Mouse (Mus musculus): ENCODE measurements around the gene Rhox3e. TPM values are rescaled to one million over a fixed set of nuclear protein-coding genes. Genes with fewer than 3 reads are reported as not detected.
"Not testable (repeated sequence)": the region's sequence is repeated elsewhere in the genome, so short reads cannot be mapped to it uniquely, and the experiment has no call there.

The Rhox3e gene
- not detected in 2 replicates for polyA plus RNA-seq (2015; fragmentation: Nextera tagmentation; extraction: Ambion mirVana)

GRCm38 (mm10) chrX:37541719-37542118 lies at the start of gene Rhox3e:
TSS of gene Rhox3e (plus strand) at chrX:37542019.
- 60% methylated on average over 1 of the region's 4 CpGs for WGBS
- not testable (repeated sequence) for ATAC-seq (ENCODE audit: borderline replicate concordance, extremely low read depth, low FRiP score, low TSS enrichment); H3K27ac ChIP-seq

DNA sequence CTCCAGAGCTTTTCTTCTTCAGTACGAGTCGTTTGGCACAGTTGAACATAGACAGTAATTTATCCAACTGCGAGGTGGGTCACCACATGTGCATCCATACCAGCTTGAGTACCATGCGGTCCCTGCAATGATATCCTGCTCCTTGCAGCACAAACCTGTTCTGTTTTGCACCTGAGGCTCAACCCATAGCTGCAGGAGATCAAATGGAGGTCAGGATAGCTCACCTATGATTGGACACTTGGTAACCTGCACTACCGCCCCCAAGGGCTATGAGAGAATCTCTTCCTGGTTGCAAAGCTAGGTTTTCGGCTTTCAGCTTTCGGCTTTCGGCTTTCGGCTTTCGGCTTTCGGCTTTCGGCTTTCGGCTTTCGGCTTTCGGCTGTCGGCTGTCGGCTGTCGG lies 27.8 kb upstream of the Rhox3e start, which contains the start of gene Rhox4d:
Rhox4d (plus strand) TSS at position 301 of the 400 bp plus-strand sequence.
- WGBS = 90% methylated on average over 11 of the region's 18 CpGs
- not testable (repeated sequence) for H3K9me3 ChIP-seq; H3K4me2 ChIP-seq; H3K9ac ChIP-seq; H3K36me3 ChIP-seq; H3K4me3 ChIP-seq; ATAC-seq (ENCODE audit: borderline replicate concordance, extremely low read depth, low FRiP score, low TSS enrichment); H3K4me1 ChIP-seq; H3K27ac ChIP-seq; H3K27me3 ChIP-seq

More at GRCm38 (mm10) chrX:37541719-37542118, at the start of gene Rhox3e:
- not testable (repeated sequence) for H3K9ac ChIP-seq, H3K36me3 ChIP-seq, H3K4me3 ChIP-seq, H3K4me1 ChIP-seq, H3K9me3 ChIP-seq, H3K27me3 ChIP-seq, H3K4me2 ChIP-seq

DNA sequence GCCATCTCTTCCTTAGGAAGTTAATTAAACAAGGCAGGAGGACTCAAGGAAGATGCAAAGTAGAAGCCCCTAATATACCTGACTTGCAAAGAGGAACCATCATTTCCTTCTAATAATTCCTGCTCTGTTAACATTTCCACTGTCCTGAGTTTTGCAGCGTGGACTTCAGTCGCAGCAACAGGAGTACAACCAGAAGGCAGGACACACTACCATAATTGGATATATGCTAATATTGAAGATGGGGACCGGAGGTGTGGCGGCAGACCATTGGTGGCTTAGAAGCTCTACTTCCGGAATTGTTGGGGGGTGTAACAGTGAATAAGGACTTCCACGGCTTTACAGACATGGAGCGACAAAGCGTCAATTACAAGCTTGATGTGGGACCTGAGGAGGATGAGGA lies 11.7 kb upstream of the Rhox3e start, which contains the start of gene Rhox2e:
Rhox2e (plus strand) TSS at position 301 of the 400 bp plus-strand sequence.
- ATAC-seq (ENCODE audit: borderline replicate concordance, extremely low read depth, low FRiP score, low TSS enrichment); H3K27me3 ChIP-seq; H3K9me3 ChIP-seq; H3K36me3 ChIP-seq; H3K4me1 ChIP-seq; H3K9ac ChIP-seq; H3K27ac ChIP-seq; H3K4me3 ChIP-seq; H3K4me2 ChIP-seq: not testable (repeated sequence)
- WGBS = 83% methylated on average over 2 of the region's 8 CpGs

- H3K27ac ChIP-seq; H3K36me3 ChIP-seq; H3K4me1 ChIP-seq; H3K9ac ChIP-seq; H3K9me3 ChIP-seq; H3K27me3 ChIP-seq; H3K4me3 ChIP-seq; ATAC-seq (ENCODE audit: borderline replicate concordance, extremely low read depth, low FRiP score, low TSS enrichment); H3K4me2 ChIP-seq: not testable (repeated sequence)
- WGBS = 99% methylated on average over 10 of the region's 18 CpGs
Measured at GRCm38 (mm10) chrX:37557112-37557511, 15.3 kb downstream of the Rhox3e start, which contains the start of gene Rhox4e. TSS of gene Rhox4e (plus strand) at chrX:37557412.

DNA sequence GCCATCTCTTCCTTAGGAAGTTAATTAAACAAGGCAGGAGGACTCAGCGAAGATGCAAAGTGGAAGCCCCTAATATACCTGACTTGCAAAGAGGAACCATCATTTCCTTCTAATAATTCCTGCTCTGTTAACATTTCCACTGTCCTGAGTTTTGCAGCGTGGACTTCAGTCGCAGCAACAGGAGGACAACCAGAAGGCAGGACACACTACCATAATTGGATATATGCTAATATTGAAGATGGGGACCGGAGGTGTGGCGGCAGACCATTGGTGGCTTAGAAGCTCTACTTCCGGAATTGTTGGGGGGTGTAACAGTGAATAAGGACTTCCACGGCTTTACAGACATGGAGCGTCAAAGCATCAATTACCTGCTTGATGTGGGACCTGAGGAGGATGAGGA lies 29.3 kb downstream of the Rhox3e start, which contains the start of gene Rhox2f:
Rhox2f (plus strand) TSS at position 301 of the 400 bp plus-strand sequence.
- not testable (repeated sequence) for ATAC-seq (ENCODE audit: borderline replicate concordance, extremely low read depth, low FRiP score, low TSS enrichment); H3K4me3 ChIP-seq; H3K36me3 ChIP-seq; H3K27ac ChIP-seq; H3K4me2 ChIP-seq; H3K9ac ChIP-seq; H3K9me3 ChIP-seq; H3K27me3 ChIP-seq; H3K4me1 ChIP-seq
- WGBS = 89% methylated on average over 8 of the region's 8 CpGs

GRCm38 (mm10) chrX:37572638-37573037 lies 30.8 kb downstream of the Rhox3e start:
- not testable (repeated sequence) for H3K9me3 ChIP-seq; H3K9ac ChIP-seq; H3K27me3 ChIP-seq; H3K4me1 ChIP-seq; H3K4me2 ChIP-seq; H3K4me3 ChIP-seq; ATAC-seq (ENCODE audit: borderline replicate concordance, extremely low read depth, low FRiP score, low TSS enrichment); H3K36me3 ChIP-seq; H3K27ac ChIP-seq
- WGBS = 37% methylated on average over 2 of the region's 2 CpGs

GRCm38 (mm10) chrX:37580692-37581091 lies 38.9 kb downstream of the Rhox3e start, which contains the start of gene Rhox3f:
TSS of gene Rhox3f (plus strand) at chrX:37580992.
- H3K27me3 ChIP-seq; H3K36me3 ChIP-seq; H3K27ac ChIP-seq; H3K9ac ChIP-seq; H3K9me3 ChIP-seq; H3K4me2 ChIP-seq; H3K4me1 ChIP-seq; H3K4me3 ChIP-seq; ATAC-seq (ENCODE audit: borderline replicate concordance, extremely low read depth, low FRiP score, low TSS enrichment): not testable (repeated sequence)

Other genes with a start within 250 kb of the Rhox3e start
- gene Rhox3a2, start 162.0 kb upstream of the Rhox3e start, polyA plus RNA-seq (2015; fragmentation: Nextera tagmentation; extraction: Ambion mirVana) = not detected in 2 replicates
- 0.49 TPM in 1 of 2 replicates, not detected in the other for gene Rhox4a2, start 151.2 kb upstream of the Rhox3e start, polyA plus RNA-seq (2015; fragmentation: Nextera tagmentation; extraction: Ambion mirVana)
- not detected in 2 replicates for gene Rhox2b, start 130.0 kb upstream of the Rhox3e start, polyA plus RNA-seq (2015; fragmentation: Nextera tagmentation; extraction: Ambion mirVana)
- gene Rhox4b, start 109.5 kb upstream of the Rhox3e start, polyA plus RNA-seq (2015; fragmentation: Nextera tagmentation; extraction: Ambion mirVana) = 0.10 TPM in 1 of 2 replicates, not detected in the other
- not detected in 2 replicates for gene Rhox2c, start 88.3 kb upstream of the Rhox3e start, polyA plus RNA-seq (2015; fragmentation: Nextera tagmentation; extraction: Ambion mirVana)
- not detected in 2 replicates for gene Rhox3c, start 83.4 kb upstream of the Rhox3e start, polyA plus RNA-seq (2015; fragmentation: Nextera tagmentation; extraction: Ambion mirVana)
- not detected in 2 replicates for gene Rhox4c, start 61.7 kb upstream of the Rhox3e start, polyA plus RNA-seq (2015; fragmentation: Nextera tagmentation; extraction: Ambion mirVana)
- not detected in 2 replicates for gene Rhox2d, start 48.6 kb upstream of the Rhox3e start, polyA plus RNA-seq (2015; fragmentation: Nextera tagmentation; extraction: Ambion mirVana)
- gene Rhox4d, start 27.7 kb upstream of the Rhox3e start, polyA plus RNA-seq (2015; fragmentation: Nextera tagmentation; extraction: Ambion mirVana) = not detected in 2 replicates
- gene Rhox2e, start 11.6 kb upstream of the Rhox3e start, polyA plus RNA-seq (2015; fragmentation: Nextera tagmentation; extraction: Ambion mirVana) = not detected in 2 replicates
- gene Rhox4e, start 15.4 kb downstream of the Rhox3e start, polyA plus RNA-seq (2015; fragmentation: Nextera tagmentation; extraction: Ambion mirVana) = not detected in 2 replicates
- not detected in 2 replicates for gene Rhox2f, start 29.4 kb downstream of the Rhox3e start, polyA plus RNA-seq (2015; fragmentation: Nextera tagmentation; extraction: Ambion mirVana)
- not detected in 2 replicates for gene Rhox3f, start 39.0 kb downstream of the Rhox3e start, polyA plus RNA-seq (2015; fragmentation: Nextera tagmentation; extraction: Ambion mirVana)
- not detected in 2 replicates for gene Rhox4f, start 65.7 kb downstream of the Rhox3e start, polyA plus RNA-seq (2015; fragmentation: Nextera tagmentation; extraction: Ambion mirVana)
- not detected in 2 replicates for gene Rhox3g, start 86.6 kb downstream of the Rhox3e start, polyA plus RNA-seq (2015; fragmentation: Nextera tagmentation; extraction: Ambion mirVana)
- not detected in 2 replicates for gene Rhox2g, start 101.5 kb downstream of the Rhox3e start, polyA plus RNA-seq (2015; fragmentation: Nextera tagmentation; extraction: Ambion mirVana)
- not detected in 2 replicates for gene Rhox4g, start 109.3 kb downstream of the Rhox3e start, polyA plus RNA-seq (2015; fragmentation: Nextera tagmentation; extraction: Ambion mirVana)
- gene Rhox3h, start 126.7 kb downstream of the Rhox3e start, polyA plus RNA-seq (2015; fragmentation: Nextera tagmentation; extraction: Ambion mirVana) = not detected in 2 replicates
- not detected in 2 replicates for gene Rhox2h, start 131.3 kb downstream of the Rhox3e start, polyA plus RNA-seq (2015; fragmentation: Nextera tagmentation; extraction: Ambion mirVana)